Mouse (Mus musculus) lung, postnatal 25 days (tissue): Measurements from ENCODE around the gene Gipc2.
"Not testable (repeated sequence)": the region's sequence is repeated elsewhere in the genome, so short reads cannot be mapped to it uniquely, and the experiment has no call there.

ENCODE experiments used
- DNase-seq: peaks from one replicate; pipeline ENCODE4 v3.0.0; 2022; ENCODE audit warnings: low spot score

Gipc2 gene

DNA sequence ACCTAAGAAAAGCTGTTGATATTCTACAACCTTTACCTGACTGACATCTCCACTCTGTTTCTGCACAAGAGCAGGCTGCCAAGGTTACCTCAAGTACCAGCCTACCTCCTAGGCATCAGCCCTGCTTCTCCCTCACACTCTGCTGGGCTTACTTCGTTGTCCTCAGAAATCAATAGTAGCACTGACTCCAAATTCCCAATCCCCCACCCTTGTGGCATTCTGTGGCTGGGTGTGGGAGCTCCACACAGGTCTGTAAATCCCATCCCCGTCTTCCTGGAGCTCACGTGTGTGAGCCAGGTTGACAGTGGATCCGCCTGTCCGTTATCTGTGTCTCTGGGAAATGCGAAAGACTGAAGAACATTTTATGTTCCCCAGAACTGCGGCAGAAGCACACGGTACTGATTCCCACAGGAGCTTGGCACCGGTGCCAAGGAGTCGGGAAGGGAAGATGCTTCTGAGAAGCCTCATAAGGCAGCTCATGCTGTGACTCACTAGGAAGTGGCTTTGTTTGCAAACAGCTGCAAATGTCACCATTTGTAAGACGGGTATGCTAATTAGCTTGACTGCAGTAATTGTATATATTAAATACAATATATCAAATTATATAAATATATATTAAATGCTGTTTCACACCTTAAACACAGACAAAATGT is 10.6 kb downstream of the Gipc2 start:
- DNase-seq, result no peak

DNA sequence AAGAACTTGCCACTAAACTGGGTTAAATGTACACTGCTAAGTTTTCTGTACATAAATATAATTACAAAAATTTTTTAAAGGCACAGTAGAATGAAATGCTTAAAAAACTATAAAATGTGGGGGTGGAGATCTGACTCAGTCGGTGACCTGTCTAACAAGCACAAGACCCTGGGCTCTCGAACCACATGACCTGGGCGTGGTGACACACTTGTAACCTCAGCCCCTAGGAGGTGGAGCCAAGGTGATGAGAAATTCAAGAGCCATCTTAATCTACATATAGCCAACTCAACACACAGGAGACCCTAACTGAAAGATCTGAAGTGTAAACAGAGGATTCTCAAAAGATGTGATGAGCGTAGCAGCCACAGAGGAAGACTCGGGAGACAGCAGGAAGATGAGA is 11.9 kb downstream of the Gipc2 start:
- DNase-seq, result no peak

DNA sequence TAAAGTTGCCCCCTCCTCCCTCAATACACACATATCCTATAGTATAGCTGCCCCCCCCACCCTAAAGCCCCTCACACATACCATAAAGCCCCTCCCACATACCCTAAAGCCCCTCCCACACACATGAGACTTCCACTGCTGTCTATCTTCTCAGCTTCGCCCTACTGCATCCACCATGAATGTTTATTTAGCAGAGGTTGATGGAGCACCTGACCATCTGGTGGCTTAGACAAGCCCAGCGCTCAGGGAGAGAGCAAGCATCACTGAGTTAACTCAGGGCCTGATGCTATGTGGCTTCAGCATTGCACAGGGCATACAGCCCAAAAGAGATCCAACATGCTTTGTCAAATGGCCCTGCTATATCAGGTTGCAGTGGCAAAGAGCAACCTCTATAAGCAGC is 12.9 kb downstream of the Gipc2 start:
- DNase-seq, result no peak

DNA sequence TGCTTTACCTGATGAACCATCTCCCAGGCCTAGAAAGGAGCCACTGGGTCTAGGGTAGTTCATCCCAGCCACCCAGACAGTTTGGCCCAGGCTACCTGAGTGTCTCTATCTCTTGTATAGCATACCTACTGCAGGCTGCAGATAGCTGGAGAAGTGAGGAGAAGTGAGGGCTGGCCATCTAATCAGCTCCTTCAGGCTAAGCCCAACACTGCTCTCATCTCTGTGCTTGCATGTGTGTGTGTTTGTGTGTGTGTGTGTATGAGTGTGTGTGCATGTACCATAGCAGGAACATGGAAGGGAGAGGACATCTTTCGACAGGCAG is 13.6 kb downstream of the Gipc2 start:
- DNase-seq, result no peak

DNA sequence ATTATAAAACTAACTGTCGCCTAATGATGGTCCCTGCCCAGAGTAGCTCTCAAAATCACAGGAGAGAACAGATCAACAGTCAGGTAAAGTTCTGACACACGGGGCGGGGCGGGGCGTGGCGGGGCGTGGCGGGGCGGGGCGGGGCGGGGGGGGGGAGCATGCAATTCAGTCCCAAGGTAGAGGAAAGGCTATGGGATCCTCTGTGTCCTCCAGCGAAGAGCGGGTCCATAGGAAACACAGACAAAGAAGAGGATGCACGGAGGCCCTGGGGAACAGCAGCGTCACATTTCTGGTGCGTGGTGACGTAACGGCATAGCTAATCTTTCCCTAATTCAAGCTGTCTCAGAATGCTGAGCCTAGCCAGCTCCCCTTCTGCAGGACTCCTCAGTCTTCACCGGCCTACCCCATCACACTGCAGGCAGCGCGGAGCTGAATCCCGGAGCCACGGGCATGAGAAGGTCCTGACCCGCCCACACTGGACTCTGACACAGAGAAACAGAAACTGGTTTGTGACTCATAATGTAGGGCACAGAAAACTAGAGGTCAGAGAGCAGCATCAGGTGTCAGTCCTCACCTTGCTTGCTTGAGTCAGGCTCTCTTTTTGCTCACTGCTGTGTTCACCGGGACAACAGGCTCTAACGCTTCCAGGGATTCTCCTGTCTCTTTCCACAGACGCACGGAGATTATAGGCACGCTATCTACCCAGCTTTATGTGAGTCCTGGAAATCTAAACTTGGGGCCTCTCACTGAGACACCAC is 14.1 kb downstream of the Gipc2 start:
- no peak for DNase-seq

DNA sequence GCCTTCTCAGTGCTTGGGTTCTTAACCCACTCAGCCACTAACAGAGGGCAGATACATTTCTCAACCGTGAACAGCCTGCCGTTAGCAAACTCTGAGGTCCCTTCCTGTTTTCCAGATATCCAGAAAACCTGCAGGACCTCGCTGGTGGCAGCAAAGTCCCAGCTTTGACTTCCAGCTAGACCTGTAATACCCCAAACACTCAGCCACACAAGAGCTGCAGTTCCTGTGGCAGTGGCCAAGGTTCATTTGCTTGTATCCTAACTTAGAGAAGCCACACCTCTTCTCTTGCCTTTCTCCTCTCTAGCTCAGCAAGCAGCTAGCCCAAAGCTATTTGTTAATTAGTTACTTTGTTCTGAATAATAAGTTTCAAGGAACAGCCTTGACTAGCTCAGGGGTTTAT is 16.2 kb downstream of the Gipc2 start:
- DNase-seq, result no peak

DNA sequence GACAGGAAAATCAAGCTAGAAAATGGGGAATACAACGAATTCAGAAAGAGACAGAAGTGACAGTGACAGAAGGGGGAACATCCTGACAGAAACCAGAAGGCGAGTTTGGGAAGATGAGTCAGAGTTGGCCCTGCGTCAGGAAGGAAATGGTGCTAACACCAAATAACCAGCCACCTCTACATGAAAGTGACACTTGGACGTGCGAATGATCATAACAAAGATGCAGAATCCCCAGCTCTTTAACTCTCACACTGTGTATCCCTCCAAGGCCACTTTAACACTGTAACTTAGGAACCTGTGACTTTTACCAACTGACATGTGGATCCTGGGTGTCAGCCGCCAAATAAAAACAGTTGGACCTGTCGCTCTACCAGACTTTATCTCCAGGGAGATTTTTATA is 16.6 kb downstream of the Gipc2 start:
- no peak for DNase-seq

DNA sequence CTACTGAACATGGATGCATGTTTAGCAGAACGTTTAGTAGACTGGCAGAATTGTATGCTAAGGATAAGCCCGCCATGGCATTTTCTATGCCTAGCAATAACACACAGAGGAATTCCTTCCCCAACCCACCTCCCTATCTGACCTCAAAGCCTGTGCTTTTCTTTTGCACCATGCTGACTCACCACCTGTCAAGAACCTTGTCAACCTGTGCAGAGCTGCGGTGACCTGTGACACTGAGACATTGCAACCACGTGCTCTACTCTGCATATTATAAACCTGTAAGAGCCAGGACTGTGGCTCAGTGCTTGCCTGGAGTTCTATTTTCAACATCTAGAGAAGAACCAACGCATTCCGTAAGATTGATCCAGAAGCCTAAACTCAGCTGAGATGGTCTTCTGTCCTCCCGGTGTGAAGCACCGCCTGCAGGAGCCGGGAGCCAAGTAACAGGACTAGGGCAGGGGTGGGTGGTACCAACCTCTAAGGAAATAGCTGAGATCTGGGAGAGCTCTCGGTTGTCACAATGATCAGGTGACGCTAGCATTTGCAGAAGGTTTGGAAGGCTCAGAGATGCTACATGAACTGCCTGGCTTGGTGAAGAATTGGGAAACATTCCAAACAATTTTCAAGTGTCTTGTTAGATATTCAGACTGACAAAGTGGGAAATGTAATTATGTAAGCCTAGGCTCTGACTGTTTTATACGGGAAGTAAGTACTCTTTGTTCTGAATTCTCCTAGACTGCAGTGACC is 18.8 kb downstream of the Gipc2 start:
- DNase-seq, result no peak

DNA sequence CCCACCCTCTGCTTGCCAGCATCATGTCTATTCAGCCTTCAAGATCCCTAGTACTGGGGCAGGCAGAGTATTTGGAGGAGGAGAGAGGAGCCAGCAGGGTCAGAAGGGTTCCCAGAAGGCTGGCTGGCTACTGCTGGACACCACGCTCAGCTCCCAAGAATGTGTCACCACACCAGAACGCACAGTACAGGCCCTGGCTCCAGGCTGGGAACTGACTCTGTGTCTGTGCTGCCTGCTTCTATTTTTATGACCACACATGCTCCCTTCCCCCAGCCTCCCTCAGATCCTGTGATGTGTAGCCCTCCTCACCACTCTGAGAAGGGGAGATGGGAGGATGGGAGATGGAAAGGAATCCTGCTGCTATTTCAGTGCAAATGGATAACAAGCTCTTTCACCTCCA is 20.8 kb downstream of the Gipc2 start:
- peak; percentile 67 for DNase-seq

DNA sequence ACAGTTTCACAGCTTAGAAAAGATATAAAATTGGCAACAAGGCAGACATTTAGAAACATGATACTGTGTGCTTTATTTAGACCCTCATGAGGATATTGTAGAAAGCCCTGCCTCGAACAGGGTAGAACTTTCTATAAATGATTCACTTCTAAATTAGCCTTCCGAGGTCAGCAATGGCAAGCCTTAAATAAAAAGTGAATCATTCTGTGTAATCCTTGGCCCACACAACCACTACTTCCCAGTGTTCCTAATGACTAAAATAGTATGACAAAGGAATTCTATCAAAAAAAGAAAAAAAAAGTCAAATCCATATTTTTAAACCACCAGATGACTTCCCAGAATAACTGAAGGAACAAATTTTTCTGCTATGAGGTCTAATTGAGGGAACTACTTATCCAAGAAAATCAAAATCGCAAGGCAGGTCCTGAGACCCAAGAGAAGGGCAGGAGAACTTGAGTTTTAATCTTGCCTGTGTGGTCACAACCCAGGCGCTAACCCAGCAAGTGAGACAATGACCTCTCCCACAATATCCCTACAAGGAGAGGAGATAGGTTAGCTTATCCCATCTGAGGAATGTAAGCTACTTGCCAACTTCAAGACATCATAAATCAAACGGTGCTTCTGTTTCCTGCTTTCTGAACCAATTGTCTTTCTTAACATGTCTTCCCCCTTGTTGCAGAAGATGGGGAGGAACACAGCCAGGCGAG is 22.9 kb downstream of the Gipc2 start:
- peak; percentile 42 for DNase-seq

DNA sequence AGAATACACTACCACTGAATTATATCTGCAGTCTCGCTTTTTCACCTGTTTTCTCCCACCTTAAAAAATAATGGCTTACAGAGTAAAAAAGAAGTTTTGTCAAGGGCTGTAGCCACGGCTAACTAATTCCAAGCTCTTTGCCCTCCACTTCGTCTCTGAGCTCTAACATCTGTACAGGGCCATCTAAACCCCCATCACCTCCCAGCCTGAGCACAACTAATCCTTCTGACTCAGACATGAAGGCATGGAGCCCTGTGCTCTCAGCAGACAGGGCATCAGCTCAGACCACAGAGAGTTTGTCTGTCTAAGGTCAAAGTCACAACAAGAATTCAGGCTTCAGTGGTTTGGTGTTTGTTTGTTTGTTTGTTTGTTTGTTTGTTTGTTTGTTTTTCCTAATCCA is 23.9 kb downstream of the Gipc2 start:
- DNase-seq, result no peak

DNA sequence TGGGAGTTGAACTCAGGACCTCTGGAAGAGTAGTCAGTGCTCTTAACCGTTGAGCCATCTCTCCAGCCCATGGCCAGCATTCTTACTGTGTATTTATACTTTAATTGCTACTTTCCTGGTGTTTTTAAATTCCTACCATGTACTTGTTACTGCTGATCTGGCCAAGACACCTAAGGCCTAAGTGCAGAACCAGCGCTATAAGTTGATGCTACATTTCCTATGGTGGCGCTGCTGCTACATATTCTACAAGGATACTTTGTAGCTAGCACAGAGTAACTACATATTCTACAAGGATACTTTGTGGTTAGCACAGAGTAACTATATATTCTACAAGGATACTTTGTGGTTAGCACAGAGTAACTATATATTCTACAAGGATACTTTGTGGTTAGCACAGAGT is 26.7 kb downstream of the Gipc2 start:
- DNase-seq, result not testable (repeated sequence)

DNA sequence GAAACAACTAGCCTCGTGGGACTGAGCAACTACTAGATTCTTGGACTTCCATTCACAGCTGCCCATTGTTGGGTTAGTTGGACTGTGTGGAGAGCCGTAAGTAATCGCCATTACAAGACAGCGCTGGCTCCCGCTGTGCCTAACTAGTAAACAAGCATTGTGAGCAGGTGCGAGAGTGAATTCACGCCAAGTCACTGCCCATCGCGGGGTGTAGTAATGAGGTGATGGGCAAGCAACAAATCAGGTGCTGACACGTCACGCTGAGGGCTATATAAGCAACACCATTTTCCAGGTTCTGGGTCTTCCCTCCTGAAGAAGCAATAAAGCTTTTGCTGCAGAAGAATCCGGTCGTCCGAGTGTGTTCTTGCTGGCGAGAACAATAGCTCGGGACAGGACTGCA is 29.9 kb downstream of the Gipc2 start:
- not testable (repeated sequence) for DNase-seq

DNA sequence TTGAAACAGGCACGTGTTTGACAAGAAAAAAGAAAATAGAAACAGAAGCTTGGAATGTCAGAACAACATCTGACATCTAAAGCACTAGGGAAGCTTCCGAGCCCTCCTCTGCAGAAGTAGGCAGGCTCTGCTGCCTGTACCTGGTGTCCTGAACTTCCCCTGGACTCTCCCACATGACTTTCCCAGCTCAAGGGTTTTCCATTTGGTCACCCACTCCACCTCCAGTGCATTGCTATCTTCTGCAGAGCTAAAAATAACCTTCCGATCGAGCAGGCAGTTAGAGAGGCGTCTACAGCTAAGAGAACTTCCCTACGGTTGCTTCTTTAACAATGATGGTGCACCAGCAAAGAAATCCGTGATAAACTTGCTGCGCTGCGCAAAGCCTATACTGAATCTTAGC is 32.4 kb downstream of the Gipc2 start:
- DNase-seq, result peak; percentile 69

DNA sequence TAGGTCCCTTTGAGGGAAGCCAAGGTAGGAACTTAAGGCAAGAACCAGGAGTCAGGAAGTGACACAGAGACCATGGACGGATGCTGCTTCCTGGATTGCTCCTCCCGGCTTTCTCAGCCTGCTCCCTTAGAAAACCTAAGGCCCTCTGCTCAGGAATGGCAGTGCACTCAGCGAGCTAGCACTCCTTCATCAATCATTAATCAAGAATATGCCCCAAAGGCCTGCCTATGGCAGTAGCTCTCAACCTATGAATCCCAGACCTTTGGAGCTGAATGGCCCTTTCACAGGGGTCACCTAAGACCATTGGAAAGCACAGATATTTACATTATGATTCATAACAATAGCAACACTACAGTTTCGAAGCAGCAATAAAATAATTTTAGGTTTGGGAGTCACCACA is 35.1 kb downstream of the Gipc2 start:
- no peak for DNase-seq

DNA sequence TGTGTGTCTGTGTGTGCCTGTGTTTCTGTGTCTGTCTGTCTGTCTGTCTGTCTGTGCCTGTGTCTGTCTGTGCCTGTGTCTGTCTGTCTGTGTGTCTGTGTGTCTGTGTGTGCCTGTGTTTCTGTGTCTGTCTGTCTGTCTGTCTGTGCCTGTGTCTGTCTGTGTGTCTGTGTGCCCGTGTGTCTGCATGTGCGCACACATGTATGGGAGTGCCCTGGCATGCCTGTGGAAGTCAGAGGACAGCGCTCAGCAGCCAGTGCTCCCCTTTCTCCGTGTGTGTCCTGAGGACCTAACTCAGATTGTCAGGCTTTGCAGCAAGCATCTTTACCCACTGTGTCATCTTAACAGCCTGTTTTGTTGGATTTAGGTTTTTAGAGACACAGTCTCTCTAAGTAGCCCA is 36.6 kb downstream of the Gipc2 start:
- not testable (repeated sequence) for DNase-seq

DNA sequence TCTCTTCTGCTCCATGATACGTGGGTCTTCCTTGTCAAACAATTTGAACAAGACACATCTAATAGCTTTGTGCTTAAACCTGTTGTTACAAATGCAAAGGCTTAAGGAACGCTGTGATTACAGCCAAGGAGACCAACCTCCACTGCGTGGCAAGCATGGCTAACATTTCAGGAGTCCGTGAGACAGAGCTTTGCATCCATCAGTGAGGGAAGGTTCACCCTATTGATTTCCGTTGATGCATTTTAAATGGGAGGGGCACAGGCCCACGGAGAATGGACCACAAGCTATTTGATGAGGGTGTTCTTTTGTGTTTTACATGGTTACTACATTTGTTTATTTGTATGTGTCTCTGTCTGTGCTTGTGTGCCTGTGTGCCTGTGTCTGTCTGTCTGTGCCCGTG is 37.4 kb downstream of the Gipc2 start:
- no peak for DNase-seq

DNA sequence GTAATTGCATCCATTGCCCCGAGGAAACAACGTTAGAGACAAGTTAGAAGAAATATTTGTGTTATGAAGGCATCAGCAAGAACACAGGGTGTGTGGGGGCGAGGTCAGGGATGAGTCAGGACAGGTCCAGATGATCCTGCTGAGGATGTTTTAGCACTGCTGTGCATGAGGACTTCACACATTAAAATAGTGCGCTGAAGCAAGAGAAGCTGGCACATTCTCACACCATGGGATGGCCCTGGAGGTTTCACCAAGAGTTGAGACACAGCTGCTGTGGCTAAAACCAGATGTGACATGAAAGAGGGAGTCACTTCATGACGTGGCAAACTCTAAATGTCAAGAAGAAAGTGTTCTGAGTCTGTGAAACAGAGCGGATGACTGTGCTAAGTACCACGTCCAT is 38.9 kb downstream of the Gipc2 start:
- DNase-seq, result no peak

DNA sequence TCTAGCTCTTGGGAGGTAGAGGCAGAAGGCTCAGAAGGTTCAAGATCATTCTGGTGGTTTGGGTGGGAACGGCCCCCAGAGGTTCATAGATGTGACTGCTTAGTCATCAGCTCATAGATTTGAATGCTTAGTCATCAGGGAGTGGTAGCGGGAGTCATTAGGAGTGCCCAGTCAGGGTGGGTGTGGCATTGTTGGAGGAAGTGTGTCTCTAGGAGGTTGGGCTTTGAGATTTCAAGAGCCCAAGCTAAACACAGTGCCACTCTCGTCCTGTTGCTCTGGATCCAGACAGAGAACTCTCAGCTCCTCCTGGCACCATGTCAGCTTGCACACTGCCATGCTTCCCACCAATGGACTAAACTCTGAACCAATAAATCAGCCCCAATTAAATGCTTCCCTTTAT is 43.3 kb downstream of the Gipc2 start:
- peak; percentile 81 for DNase-seq

DNA sequence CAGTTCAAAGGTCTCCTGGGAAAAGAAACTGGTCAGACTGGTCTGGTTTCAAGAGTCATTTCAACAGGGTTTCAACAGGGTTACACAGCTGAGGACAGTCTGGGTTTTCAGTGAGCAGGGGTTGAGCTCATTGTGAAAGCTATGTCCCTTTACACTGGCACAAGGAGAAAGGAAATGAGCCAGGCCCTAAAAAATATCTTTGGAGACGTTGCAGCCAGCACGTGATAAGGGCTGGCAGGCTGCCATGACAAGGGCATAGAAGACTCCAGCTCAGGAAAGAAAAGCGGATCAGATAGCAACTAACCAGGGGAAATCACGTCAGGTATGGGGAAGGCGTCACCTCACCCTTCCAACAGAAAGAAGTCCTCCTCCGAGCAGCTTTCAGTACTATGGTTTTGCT is 43.9 kb downstream of the Gipc2 start:
- DNase-seq, result peak; percentile 92

DNA sequence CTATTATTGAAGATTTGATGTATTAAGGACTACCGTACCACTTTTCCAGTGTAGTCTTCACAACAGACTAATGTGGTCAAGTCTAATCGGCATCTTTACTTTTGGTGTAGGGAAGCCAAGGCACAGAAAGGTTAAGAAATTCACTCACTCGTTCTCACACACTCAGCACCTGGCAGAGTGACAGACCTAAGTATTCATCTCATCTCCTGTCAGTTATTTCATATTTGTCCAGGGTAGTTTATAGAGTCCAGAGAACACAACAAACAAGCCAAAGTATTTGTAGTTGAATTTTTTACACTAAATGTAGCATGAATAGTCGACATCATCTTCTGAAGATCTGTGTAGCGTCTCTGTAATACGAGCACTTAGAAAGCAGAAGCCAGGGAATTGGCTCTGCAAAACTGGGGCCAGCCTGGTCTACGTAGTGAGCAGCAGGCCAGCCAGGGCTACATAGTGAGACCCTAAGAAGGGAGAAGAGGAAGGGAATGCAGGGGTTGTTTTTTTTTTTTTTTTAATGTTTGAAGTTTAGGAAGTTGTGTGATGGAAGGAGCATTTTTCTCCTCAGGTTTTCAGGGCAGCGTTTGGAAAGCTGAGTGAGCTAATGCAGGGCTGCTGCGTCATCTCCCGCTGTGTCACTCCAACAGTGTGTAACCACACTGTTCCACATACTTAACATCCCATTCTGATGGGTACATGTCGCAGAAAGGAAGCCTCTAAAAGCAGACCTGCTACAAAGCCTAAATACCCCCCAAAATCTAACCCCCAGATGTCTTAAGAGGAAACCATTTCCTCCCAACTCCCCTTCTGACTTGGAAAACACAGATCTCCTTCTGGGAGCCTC is 44.6 kb downstream of the Gipc2 start:
- no peak for DNase-seq

DNA sequence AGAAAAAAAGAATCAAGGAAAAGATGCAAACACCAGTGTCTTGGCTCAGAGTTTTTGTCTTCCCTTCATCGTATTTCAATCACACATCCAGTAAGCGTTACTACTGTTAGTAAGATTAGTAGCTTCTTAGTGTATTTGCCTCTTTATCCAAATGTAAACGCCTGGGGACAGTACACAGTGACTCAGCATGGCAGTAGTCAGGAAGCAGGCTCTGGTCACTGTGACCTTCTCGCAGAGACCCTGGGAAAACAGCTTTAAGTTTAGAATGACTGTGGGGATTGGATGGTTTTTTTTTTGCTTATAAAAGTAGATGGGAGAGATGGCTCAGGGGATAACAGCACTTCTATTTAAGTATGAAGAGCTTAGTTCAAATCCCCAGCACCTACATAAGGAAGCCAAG is 46.0 kb downstream of the Gipc2 start:
- DNase-seq, result no peak
